Mouse (Mus musculus) embryo, embryonic 10.5 days (tissue): ENCODE measurements at regions not wholly inside any gene's neighbourhood (a gene's known extent, or its start where the extent isn't known, plus 50 kb on each side); places are given as distances from the start of the nearest gene placed in this dataset.

Source experiments
- DNase-seq: peaks from one replicate; pipeline ENCODE4 v3.0.0-alpha.2; 2015; ENCODE audit warnings: low spot score

DNA sequence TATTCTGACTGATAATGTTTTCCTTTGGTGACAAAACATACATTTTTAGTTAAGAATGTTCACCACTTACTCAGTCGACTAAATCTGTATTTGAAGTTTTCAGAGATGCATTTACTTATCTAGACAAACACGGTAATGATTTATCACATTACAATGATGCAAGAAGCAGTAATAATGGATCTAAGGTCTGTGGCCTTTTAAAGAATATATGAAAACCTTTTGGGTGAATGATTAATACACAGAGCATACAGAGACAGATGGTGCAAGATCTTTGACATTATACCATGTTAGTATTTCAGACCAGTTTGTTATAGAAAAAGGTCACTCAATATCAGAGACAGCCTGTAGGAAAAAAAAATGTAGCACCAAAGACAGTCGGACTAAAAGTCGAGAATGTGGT lies 1004.2 kb upstream of the Ncam2 start:
- DNase-seq, result no peak

DNA sequence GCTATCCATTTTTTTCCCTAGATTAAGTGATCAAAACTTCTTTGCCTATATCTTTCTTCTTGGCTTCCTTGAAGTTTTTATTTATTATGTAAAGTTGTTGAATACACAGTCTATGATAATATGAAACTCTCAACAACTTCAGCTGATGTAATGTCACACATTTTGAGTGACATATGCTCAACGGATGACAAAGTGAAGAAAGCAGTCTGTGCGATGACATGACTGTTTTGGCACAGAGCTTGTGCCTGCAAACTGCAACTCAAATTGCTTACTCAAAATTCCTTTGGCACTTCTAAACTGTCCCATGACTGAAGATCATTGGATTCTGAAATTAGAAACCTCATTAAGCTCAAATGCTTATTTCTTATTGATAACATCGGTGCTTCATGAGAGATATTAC lies 997.7 kb upstream of the Ncam2 start:
- DNase-seq, result no peak

DNA sequence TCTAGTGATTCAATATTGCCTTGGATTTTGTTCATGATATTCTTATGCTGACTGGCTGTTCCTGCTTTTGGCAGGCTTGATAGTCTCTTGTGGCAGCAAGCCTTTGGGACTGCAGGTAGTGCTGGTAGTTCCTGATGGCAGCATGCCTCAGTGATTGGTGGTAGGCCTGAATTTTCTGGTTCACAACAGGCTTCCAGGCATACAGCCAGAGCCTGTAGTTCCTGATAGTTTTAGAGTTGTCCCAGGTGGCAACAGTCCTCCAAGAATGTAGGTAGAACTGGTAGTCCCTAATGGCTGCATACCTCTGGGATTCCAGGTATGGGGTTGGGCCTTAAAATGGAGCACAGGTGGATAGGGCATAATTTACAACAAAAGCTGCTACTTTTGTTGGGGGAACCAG lies 987.7 kb upstream of the Ncam2 start:
- no peak for DNase-seq

DNA sequence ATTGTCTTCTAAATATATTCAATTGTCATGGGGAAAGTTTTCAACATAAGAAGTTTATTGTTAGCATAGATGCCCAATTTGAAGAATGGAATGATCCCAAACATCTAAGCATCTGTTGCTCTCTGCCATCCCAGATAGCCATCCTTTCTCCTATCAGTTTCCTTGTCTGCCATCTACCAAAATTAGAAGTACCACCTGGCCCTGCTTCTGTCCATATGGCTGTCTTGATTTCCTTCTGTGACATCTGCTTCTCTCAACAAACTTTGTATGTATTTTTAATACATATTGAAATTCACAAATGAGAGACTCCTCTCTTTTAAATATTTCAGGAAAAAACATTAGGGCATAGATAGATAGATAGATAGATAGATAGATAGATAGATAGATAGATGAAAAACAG lies 945.1 kb upstream of the Ncam2 start:
- no peak for DNase-seq

DNA sequence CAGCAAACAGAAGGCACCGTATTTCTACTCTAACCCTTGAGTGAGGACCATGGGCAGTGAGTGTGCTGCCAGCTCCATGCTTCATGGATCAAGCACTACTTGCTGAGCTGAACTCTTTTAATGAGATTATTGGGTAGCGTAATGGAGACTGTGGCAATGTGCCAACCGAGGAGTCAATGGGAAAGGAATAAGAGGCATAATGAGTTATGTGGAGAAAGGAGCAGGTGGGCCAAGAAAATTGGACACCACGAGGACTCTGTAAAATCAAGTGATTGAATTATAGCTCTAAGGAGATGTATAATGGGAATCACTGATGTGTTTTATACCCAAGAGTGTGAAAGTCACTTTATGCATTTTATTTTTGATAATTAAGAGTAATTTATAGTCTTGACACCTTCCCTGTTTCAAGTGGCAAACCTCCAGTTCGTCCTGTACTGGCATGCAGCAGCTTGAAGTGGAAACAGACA lies 934.3 kb upstream of the Ncam2 start:
- DNase-seq, result peak; percentile 1

DNA sequence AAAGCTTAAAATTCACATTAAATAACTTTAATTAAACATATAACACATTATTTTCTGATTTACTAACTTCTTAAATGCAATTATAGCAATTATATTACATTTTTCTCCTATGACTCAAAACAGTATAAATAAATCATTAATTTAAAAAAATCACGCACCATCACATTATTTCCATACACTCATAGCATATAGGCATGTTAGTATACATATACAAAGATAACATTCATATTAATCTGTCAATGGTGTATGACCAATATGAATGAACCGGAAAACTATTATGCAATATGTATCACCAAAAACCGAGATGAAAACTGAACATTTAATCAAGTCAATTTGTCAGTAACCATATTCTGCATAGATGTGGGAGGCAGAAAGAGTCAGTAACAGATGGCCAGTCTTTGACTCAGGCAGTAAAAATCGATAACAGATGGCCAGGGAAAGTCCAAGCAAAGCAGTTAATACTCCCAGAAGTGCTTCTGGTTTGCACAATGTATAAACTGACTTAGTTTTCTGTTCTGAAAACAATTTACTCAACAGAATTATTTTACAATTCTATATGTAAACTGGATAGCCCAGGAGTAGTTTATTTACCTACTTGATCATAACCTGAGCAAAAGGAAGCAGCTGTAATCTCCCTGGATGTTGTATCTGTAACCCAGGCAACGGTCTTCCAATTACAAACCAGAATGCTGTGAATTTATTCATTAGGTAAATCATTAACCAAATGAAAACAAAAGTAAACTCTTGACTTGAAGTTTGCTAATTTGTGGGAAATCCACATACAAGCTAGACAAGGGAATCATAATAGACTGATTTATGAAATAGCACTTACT lies 928.0 kb upstream of the Ncam2 start:
- peak; percentile 47 for DNase-seq
